Mouse (Mus musculus) megakaryocyte progenitor cell, adult 5-6 weeks (primary cell): ENCODE data around the gene Zfp426. TPM values are rescaled to one million over a fixed set of nuclear protein-coding genes. Genes with fewer than 3 reads are reported as not detected.

Experiments used
- ATAC-seq: replicated peaks from 2 replicates; pipeline ENCODE4 v1.8.0; 2016; ENCODE audit warnings: mild to moderate bottlenecking, moderate TSS enrichment, inconsistent platforms; ENCODE audit not compliant: poor library complexity
- total RNA-seq, 2 experiments: library from RNA; stranded (forward) in 1 of 2; stranded (reverse) in 1 of 2; fragments of 157-497, 149-512 nt in 1 of 2; fragments of 200-1000 nt in 1 of 2; gene quantifications; 2 replicates each; pipeline versions ENCODE4 v1.2.3 to v1.2.4; 2015 to 2017

Zfp426 gene
- total RNA-seq, 2 experiments from 2014 or later: 20.2 to 28.4 TPM

- ATAC-seq: peak; percentile 96
These were observed 32.9 kb downstream of the Zfp426 start, which contains the start of gene Zfp26 for GRCm38 (mm10) chr9:20459377-20460317. Gene Zfp26 (minus strand): TSS chr9:20460162.

GRCm38 (mm10) chr9:20453647-20454046 lies 38.9 kb downstream of the Zfp426 start:
- ATAC-seq: no peak

GRCm38 (mm10) chr9:20451493-20451892 lies 41.1 kb downstream of the Zfp426 start:
- no peak for ATAC-seq

- no peak for ATAC-seq
These were observed 49.3 kb downstream of the Zfp426 start for GRCm38 (mm10) chr9:20443183-20443783.

GRCm38 (mm10) chr9:20430004-20430403 lies 62.5 kb downstream of the Zfp426 start:
- no peak for ATAC-seq

Other genes with a start within 250 kb of the Zfp426 start
- gene Olfr39, start 210.4 kb downstream of the Zfp426 start, total RNA-seq (2015): not detected in 2 replicates
- gene Olfr39, start 210.4 kb downstream of the Zfp426 start, total RNA-seq (2017): not detected in 2 replicates
- gene Olfr873, start 194.2 kb downstream of the Zfp426 start, total RNA-seq (2015): not detected in 2 replicates
- not detected in 2 replicates for gene Olfr873, start 194.2 kb downstream of the Zfp426 start, total RNA-seq (2017)
- gene Olfr18, start 156.7 kb downstream of the Zfp426 start, total RNA-seq (2015): not detected in 2 replicates
- not detected in 2 replicates for gene Olfr18, start 156.7 kb downstream of the Zfp426 start, total RNA-seq (2017)
- 16.1 and 20.4 TPM in 2 replicates for gene Zfp560, start 107.6 kb downstream of the Zfp426 start, total RNA-seq (2015)
- gene Zfp560, start 107.6 kb downstream of the Zfp426 start, total RNA-seq (2017): 8.5 and 13.5 TPM in 2 replicates
- 24.9 and 26.3 TPM in 2 replicates for gene Zfp26, start 32.6 kb downstream of the Zfp426 start, total RNA-seq (2015)
- gene Zfp26, start 32.6 kb downstream of the Zfp426 start, total RNA-seq (2017): 16.2 and 61.3 TPM in 2 replicates
- gene Zfp266, start 28.7 kb upstream of the Zfp426 start, total RNA-seq (2015): 40.6 and 48.8 TPM in 2 replicates
- gene Zfp266, start 28.7 kb upstream of the Zfp426 start, total RNA-seq (2017): 34.6 and 43.3 TPM in 2 replicates
- 9.5 and 12.0 TPM in 2 replicates for gene Zfp846, start 88.5 kb upstream of the Zfp426 start, total RNA-seq (2015)
- 4.7 and 5.6 TPM in 2 replicates for gene Zfp846, start 88.5 kb upstream of the Zfp426 start, total RNA-seq (2017)
- gene Ubl5, start 150.1 kb upstream of the Zfp426 start, total RNA-seq (2015): 420 and 464 TPM in 2 replicates
- 94.8 and 151 TPM in 2 replicates for gene Ubl5, start 150.1 kb upstream of the Zfp426 start, total RNA-seq (2017)
- gene Fbxl12, start 152.0 kb upstream of the Zfp426 start, total RNA-seq (2015): 8.3 and 17.3 TPM in 2 replicates
- 4.2 and 6.4 TPM in 2 replicates for gene Fbxl12, start 152.0 kb upstream of the Zfp426 start, total RNA-seq (2017)
- 14.7 and 18.5 TPM in 2 replicates for gene Pin1, start 159.3 kb upstream of the Zfp426 start, total RNA-seq (2015)
- 14.7 and 19.1 TPM in 2 replicates for gene Pin1, start 159.3 kb upstream of the Zfp426 start, total RNA-seq (2017)